Mouse (Mus musculus) fat pad, adult 2 months (tissue): ENCODE measurements around the gene Adra1d.

Experiments used
- DNase-seq: peaks from one replicate; pipeline ENCODE4 v3.0.0-alpha.2; 2011; ENCODE audit warnings: low read depth, low spot score; ENCODE audit errors: extremely low read depth

The Adra1d gene

DNA sequence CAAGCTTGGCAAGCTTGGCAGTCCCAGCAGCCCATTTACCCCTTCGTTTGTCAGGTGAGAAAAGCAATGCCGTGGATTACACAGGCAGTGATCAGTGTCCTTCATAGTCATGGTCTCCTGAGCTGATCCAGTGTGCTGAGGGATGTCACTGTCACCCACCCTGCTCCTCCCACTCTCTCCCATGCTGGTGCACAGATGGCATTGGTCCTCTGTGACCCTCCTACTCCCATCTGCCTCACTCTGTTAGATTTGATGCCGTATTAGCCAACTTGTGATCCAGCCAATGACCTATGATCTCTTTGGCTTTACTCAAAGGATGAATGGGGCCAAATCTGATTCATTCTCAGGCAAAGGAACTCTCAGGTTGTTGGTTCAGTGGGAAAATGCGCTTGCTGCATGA is 20.4 kb downstream of the Adra1d start:
- no peak for DNase-seq

DNA sequence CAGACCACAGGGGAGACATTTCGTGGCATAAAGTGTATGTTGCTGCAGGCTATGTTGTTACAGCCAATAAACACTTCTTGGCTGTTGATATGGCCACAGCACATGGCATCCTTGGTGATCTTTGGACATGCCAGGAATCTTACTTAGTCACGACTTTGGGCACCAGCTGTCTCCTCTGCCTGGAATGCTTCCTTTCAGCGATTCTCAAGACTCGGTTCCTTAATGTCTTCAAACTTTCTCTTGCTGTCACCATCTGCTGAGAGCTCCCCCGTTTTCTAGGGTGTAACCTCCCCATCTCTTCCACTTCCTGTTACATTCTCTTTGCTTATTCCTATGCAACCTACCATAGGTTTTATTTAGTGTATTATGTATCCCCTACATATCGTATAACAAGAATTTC is 22.3 kb downstream of the Adra1d start:
- DNase-seq: no peak

DNA sequence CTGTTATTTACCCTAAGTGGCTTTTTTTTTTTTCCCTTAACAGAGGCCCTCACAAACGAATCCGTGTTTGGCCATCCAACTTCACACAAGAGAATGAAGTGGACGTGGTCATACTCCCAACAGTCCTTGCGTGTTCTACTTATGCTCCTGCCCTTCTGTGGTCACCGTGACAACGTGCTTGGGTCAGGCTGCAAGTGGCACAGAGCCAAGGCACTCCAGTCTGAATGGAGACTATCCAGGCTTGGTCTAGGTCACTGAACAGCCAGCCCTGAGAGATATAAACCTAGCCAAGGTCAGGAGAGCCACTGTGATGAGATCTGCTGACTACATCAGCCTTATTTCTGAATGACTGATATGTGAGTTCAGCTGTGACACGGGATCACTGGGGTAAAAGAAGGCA is 23.7 kb downstream of the Adra1d start:
- no peak for DNase-seq

DNA sequence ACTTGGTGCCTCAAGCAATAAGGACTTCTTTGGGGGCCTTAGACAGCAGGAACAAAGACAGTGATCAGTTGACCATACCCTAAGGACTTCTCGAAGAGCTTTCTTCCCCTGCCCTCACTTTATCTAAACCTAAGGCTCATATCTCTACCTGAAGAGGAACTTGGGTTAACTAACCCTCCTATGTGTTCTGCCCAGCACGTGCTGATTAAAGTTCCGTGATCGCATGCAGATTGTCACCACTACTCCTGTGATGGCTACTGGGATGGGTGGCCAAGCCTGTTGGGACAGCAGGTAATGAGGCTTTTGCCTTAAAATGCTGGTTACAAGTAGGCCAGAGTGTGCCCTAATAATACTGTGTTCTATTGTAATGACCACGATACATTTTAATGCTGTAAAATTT is 26.9 kb downstream of the Adra1d start:
- DNase-seq: no peak

DNA sequence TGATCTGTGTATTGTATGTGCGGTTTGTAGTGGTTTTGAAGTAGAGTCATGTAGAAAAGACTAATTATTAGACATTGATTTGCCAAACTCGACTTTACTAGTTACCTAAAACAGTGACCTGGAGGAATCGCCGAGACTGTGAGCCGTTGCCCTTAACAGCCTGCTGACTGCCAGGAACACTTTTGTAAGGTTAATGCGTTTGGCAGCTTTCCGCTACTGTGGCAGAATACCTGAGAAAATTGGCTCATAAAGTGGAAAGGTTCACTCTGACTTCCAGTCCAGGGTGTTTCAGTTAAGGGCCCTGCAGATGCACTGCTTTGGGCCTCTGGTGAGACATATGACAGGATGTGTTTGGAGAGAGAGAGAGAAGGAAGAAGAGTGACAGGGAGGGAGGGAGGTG is 30.8 kb downstream of the Adra1d start:
- DNase-seq: peak; percentile 23

DNA sequence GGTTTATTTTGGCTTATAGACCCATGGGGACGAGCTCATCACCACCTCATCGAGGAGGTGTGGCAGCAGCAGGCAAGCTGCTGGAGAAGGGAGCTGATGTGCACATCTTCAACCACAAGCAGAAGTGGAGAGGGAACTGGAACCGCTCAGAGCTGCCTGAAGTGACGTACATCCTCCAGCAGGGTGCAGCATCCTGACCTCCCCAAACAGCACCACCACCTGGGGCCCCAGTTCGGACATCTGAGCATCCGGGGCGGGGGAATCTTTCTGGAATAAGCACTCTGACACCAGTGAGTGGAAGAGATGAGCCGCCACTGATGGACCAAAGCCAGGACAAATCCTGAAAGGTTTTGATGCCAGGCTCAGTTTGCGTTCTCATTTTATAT is 31.5 kb downstream of the Adra1d start:
- DNase-seq: no peak

DNA sequence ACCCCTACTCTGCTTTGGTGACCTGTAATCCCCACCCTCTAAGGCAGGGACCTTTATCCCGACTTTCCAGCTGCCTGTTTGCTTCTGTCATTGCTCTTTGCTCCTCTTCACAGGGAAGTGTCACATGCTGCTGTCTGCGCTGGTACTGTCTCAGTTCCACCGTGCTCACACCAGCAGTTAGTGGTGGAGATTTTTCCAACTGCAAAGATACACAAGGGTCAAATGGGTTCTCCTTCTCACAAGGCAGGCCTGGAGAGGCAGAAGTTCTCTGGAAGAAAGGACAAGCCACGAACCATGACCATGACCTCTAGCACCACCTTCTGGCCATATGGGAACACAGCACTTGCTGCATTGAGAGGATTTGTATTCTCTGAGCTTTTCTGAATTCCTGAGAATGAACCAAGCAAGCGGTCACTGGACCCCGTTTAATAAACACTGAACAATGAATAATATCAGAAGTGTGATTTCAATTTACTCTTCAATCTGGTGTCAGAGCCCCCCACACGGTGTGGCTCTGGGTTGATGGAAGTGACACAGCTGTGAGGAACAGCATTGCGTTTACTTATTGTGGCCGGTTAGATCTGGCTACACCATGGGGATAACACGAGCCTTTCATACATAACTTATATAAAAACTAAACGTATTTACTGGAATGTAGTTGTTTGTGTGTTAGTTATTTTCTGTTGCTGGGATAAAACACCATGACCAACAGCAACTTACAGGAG is 32.0 kb downstream of the Adra1d start:
- DNase-seq: no peak

DNA sequence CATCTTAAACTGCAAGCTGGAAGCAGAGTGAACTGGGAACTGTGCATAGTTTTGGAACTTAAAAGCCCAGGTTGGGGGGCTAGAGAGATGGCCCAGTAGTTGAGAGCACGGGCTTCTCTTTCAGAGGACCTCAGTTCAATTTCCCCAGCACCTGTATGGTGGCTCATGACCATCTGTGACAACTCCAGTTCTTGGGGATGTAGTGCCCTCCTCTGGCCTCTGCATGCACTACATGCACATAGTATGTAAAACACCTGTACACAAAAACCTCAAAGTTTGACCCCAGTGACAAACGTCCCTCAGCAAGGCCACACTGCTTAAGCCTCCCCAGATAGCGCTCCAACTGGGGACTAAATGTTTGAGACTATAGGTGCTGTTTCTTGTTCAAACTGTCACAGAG is 35.0 kb downstream of the Adra1d start:
- DNase-seq: no peak

DNA sequence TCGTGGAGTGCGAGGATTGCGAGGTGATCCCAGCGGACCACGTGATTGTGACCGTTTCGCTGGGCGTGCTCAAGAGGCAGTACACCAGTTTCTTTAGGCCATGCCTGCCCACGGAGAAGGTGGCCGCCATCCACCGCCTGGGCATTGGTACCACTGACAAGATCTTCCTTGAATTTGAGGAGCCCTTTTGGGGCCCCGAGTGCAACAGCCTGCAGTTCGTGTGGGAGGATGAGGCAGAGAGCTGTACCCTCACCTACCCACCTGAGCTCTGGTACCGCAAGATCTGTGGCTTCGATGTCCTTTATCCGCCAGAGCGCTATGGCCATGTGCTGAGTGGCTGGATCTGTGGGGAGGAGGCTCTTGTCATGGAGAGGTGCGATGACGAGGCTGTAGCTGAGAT is 41.3 kb downstream of the Adra1d start:
- no peak for DNase-seq

DNA sequence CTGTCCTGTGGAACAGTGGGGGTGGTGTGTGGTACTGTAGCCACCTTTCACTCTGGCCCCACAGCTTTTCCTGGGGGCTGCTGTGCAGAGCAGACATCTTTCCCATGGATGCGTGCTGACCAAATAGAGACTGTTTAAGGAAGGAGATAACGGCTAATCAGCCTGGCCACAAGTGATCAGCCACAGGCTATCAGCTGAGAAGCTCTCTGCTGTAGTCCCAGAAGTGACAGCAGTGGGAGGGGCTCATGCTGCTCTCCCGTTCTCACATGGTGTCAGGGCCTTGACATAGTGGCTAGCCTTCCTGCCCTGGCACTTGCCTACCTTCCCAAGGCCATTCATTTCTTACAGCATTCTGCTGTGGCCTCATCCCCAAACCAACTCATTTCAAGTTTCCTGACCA is 43.3 kb downstream of the Adra1d start:
- no peak for DNase-seq

DNA sequence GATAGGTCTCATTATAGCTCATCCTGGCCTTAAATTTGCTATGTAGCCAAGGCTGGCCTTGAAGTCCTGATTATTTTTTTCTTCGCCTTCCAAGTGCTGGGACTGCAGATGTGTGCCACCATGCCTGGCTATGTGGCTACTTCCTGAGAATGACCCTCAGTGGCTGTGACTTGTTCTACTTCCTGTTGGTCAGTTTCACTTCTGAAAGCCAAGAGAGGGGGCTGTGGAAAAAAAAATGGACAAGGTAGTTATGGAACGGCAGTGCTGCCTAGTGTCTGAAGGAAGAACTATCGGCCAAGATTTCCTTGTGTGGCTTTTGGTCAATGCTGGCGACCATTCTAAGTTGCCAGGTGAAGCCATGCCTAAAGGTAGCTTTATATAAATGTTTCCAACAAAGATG is 44.5 kb downstream of the Adra1d start:
- no peak for DNase-seq

DNA sequence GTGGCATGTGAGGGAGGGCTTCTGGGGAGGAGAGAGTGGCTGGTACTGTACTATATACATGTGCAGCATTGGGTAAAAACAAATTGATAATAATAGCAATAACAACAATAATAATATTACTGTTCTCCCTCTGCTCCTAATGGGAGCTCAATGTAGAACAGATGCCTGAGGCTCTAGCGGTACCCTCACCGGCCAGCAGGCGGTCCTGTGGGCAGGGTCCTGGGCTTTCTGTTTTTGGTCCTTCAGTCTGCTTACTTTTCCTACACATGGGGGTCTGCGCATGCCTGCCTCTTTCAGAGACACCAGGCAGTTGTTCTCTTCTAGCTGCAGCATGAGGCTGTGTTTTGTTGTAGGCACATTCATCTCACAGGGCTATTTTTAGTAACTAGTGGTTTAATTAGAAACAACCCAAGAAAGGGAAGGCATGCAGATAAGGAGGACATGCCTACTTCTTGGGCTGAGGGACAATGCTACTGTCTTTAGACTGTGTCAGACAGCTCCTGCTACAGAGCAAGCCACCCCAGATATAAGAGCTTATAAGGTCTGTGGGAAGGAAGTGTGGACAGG is 47.9 kb downstream of the Adra1d start:
- no peak for DNase-seq

DNA sequence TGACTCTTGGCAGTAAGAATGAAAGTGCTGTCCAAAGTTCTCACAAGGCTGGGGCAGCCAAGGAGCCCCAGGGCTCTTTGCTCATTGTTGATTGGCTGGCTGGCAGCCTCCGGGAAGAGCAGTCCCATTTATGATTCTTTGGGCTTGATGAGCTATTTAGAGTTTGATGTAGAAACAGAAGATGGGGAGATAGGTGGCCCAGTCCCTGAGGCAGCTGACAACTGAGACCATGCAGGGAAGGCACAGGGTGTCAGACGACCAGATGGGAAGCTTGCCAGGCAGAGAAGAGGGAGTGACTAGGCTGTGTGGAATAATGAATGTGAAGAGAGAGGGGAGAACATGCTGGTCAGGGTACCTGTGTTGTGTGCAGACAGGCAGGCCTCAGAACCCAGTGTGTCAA is 48.6 kb downstream of the Adra1d start:
- DNase-seq: no peak

DNA sequence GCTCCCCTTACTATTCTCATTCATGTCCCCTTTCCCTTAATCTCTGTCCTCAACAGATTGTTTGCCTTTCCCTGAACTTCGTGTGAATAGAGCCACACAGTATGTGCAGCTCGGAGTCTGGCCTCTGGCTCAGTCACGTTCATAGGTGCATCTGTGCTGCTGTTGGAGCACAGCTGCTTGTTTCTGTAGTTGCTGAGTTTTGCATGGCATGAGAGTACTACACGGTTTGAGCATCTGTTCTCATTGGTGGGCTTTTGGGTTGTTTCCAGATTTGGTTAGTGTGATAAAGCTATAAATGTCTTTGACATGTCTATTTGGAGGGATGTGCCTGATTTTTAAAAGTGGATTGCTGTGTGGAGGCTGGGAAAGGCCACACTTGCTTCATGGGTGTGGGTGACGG is 51.6 kb downstream of the Adra1d start:
- no peak for DNase-seq

DNA sequence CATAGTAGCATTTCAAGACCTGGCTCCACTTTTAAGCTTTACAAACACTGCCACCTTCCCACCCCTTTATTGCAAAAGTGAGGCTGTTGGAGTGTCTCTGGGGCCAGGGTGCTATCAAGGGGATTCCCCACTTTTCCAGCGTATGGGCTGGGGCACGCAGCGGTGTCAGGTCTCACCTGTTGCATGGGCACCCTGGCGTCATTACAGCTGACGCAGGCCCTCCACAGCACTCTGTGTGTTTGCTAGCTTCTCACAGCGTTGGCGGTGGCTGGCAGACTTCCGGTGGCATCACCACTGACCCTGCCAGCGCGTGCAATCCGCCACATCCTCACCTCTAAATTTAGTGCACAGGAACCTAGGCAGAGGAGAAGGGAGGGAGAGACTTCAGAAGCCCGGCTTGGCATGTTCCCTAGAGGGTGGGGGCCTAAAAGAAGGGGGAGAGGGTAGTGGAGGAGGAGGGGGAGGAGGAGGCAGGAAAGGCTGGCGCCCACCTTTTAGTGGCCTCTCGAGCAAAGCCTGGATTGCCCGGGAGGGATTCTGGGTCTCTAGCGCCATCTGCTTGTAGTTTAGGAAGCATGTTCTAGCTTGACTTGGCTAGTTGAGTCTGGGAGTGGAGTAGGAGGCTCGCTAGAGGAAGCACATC is 52.3 kb downstream of the Adra1d start:
- DNase-seq: peak; percentile 21

DNA sequence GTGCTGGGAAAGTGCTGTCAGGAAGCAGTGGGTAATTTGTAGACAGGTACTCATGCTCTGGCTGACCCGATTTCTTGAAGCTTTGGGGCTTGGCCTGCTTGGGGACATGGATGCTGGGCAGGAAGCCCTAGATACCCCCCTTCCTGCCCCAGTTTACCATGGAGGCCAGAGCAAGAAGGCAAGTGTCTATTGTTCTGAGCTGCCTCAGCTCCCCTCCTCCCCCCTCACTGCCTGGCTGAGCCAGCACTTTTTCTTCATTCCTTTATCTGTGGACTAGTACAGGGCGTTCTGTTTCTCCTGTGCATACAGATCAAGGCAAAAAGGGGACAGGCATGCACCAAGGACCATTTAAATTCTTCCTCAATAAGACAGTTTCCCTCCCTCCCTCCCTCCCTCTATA is 53.6 kb downstream of the Adra1d start:
- no peak for DNase-seq

DNA sequence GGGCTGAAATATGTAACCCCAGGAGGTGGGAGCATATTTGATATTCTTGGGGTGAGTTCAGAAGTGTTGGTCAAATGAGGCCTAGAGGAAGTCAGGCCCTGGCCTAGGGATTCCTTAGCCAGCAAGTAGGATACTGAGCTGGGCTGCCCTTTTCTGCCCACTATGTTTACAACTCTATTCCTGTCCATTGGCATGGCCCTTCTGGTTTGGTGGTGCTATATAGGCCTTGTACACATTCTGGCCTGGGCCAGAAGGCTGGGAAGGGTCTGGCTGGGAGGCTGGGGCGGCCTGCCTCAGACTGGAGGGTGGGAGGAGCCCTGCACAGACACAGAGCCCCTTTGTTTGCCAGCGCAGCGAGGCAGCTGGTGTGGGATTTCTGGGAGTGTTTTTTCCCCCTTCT is 55.7 kb downstream of the Adra1d start:
- DNase-seq: no peak

DNA sequence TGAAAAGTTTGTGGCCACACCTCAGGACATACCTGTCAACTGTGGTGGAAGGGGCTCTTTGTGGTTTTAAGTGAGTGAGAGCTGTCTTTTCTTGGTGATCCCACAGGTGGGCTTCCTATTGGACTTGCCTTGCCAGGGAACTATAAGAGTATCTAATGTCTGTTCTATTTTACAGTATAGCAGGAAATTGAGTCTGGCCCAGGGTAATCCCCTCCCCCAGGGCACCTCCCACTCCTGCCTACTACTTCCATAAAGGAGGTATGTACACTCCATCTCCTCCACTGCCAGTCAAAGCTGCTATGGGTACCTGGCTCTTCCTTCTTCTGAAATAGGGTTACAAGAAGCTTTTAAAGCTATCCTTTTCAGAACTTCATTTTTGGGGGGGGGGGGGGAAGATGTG is 56.7 kb downstream of the Adra1d start:
- DNase-seq: no peak

DNA sequence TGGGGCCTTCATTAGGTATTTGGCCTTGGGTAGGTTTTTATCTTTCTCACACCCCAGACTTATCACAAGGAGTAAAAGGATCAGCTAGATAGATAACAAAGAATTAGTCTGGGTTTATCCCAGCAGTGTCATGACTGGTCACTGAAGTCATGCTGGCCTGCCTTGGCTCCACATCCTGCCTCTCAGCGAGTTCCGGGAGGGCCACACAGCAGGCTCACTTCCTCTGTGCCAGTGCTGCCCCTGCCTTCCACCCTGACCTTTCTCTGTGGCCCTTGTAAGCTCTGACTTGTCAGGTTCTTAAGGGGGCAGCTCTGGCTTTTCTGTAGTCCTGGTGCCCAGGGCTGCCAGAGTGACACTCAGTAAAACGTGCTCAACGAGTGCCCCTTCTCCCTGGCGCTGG is 59.5 kb downstream of the Adra1d start:
- DNase-seq: no peak

DNA sequence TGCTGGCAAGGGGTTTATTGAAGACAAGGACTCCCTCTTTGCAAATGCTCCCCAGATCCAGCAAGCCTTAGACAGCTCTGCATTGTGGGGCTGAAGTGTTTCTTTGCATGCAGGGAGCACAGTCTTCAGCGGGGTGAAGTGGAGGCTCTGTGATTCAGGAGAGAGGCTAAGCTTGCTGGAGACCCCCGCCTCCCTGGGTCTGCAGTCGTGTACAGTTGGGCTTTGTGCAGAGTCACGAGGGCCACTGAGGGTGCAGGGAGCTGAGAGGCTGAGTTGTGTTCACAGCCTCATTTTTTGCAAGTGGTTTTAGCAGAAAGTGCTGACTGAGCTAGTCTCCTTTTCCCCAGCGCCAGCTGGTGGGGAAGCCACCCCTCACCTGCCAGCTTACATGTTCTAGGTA is 60.2 kb downstream of the Adra1d start:
- no peak for DNase-seq

DNA sequence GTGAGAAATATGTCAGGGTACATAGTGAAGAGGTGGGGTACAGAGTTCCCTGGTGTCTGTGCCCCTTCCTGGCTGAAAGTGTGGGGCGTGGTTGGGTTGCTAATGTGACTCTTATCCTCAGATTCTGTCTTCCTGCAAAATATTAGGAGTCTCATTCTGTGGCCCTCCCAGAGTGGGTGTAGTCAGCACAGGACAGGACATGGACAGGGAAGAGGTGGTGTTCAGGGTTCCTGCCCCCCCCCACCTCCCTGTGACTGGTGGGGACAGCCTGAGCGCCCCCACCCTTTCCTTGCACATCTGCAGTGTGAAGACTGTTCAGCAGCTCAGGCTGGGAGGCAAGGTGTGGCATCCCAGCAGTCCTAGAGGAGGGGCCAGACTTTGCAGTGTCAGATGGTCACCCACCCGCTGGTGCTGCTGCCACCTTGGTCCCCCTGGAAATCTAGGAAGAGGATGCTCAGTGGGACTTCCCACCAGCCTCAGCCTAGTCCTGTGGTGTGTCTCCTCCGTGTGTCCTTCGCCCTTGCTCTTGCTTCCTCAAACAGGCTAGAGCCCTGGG is 62.7 kb downstream of the Adra1d start:
- no peak for DNase-seq

DNA sequence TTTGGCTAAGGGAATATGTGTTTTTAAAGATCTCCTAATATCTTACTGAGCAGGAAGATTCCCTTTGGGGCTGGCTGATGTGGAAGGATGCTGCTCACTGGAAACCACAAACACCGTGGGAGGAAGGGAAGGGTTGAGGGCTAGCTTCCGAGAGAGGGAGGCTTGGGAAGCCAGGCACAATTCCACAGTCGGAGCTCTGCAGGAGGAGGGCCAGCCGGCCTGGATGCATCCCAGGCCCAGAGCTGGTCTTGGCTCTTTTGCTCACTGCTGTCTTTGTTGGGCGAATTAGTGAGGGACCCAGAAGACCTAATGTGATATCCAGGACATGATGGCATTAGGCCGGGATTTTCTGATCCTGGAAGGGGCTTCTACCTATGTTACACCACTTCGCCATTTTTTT is 63.9 kb downstream of the Adra1d start:
- DNase-seq: no peak
